Mouse (Mus musculus) kidney, embryonic 16.5 days (tissue): Measurements from ENCODE around the gene Canx. TPM values are rescaled to one million over a fixed set of nuclear protein-coding genes. Genes with fewer than 3 reads are reported as not detected.
A peak's percentile ranks its signal among the peaks of the same experiment; 100 is the strongest.

ENCODE experiments used
- ATAC-seq: fragments of 200-750 bp; cut with Nextera tagmentation; 2 replicates; pipeline ENCODE4 v1.8.0; 2017; ENCODE audit warnings: moderate TSS enrichment; ENCODE audit not compliant: low FRiP score, low TSS enrichment
- H3K27ac ChIP-seq: fragments of 300-500 bp; sonication (generic); 2 replicates; pipeline ENCODE4 v1.5.1; 2014; ENCODE audit warnings: low read length
- H3K27me3 ChIP-seq: fragments of 300-500 bp; sonication (generic); 2 replicates; pipeline ENCODE4 v1.6.1; 2014; ENCODE audit warnings: low read length, control low read depth, mixed read lengths; ENCODE audit not compliant: insufficient read depth
- H3K36me3 ChIP-seq: fragments of 300-500 bp; sonication (generic); 2 replicates; pipeline ENCODE4 v1.6.1; 2014; ENCODE audit warnings: low read length, control low read depth, mixed read lengths; ENCODE audit not compliant: insufficient read depth
- H3K4me1 ChIP-seq: fragments of 300-500 bp; sonication (generic); 2 replicates; pipeline ENCODE4 v1.6.1; 2014; ENCODE audit warnings: low read length, control low read depth, mixed read lengths; ENCODE audit not compliant: insufficient read depth
- H3K4me2 ChIP-seq: fragments of 300-500 bp; sonication (generic); replicated peaks from 2 replicates; pipeline ENCODE4 v1.6.1; 2014; ENCODE audit warnings: low read depth, low read length
- H3K4me3 ChIP-seq: fragments of 300-500 bp; sonication (generic); 2 replicates; pipeline ENCODE4 v1.5.1; 2014; ENCODE audit warnings: mild to moderate bottlenecking, low read length
- H3K9ac ChIP-seq: fragments of 300-500 bp; sonication (generic); replicated peaks from 2 replicates; pipeline ENCODE4 v1.6.1; 2014; ENCODE audit warnings: low read length
- H3K9me3 ChIP-seq: fragments of 300-500 bp; sonication (generic); 2 replicates; pipeline ENCODE4 v1.6.1; 2016; ENCODE audit warnings: low read length, control low read depth
- WGBS: fragments of 180-500 bp; shearing (Covaris S2); extraction: QIAGEN DNeasy Blood & Tissue Kit; methylation state at CpG from one replicate; pipeline ENCODE4 v1.1.7; 2014; 5-methylcytosine and 5-hydroxymethylcytosine counted together
- polyA plus RNA-seq: library from polyadenylated mRNA; unstranded; fragments of >200 nt; fragmentation: Nextera tagmentation; extraction: Ambion mirVana; gene quantifications from 2 replicates; pipeline ENCODE4 v1.2.1, GENCODE M21; 2015

Gene Canx
- polyA plus RNA-seq, 1 experiment from 2014 or later: 397 TPM

GRCm38 (mm10) chr11:50266997-50267396, 58.5 kb downstream of the Canx start:
- H3K36me3 ChIP-seq: peaks cover 44% of the 10 kb centered on the region

GRCm38 (mm10) chr11:50265931-50266330, 59.5 kb downstream of the Canx start:
- H3K4me2 ChIP-seq: no peak overlapping the region
- H3K27ac ChIP-seq: no peak overlapping the region
- H3K4me3 ChIP-seq: no peak overlapping the region
- no peaks in the 10 kb centered on the region for H3K9me3 ChIP-seq
- no peaks in the 10 kb centered on the region for H3K4me1 ChIP-seq
- peaks cover 53% of the 10 kb centered on the region for H3K36me3 ChIP-seq
- ATAC-seq: peak; percentile 39
- whole genome bisulfite sequencing: 79% methylated on average over 8 of the region's 8 CpGs
- H3K27me3 ChIP-seq: no peaks in the 10 kb centered on the region
- H3K9ac ChIP-seq: no peak overlapping the region

More at GRCm38 (mm10) chr11:50266997-50267396, 58.5 kb downstream of the Canx start:
- H3K9me3 ChIP-seq: no peaks in the 10 kb centered on the region
- no peaks in the 10 kb centered on the region for H3K27me3 ChIP-seq
- no peak overlapping the region for H3K4me2 ChIP-seq
- no peak overlapping the region for H3K27ac ChIP-seq
- no peak overlapping the region for H3K4me3 ChIP-seq
- 92% methylated on average over 3 of the region's 3 CpGs for WGBS
- no peaks in the 10 kb centered on the region for H3K4me1 ChIP-seq
- H3K9ac ChIP-seq: no peak overlapping the region
- no peak for ATAC-seq

- H3K9ac ChIP-seq: no peak overlapping the region
- H3K4me2 ChIP-seq: no peak overlapping the region
- H3K9me3 ChIP-seq: no peaks in the 10 kb centered on the region
- no peak for ATAC-seq
- H3K27ac ChIP-seq: no peak overlapping the region
- H3K36me3 ChIP-seq: peaks cover 80% of the 10 kb centered on the region
- 88% methylated on average over 3 of the region's 3 CpGs for WGBS
- H3K4me1 ChIP-seq: no peaks in the 10 kb centered on the region
- no peak overlapping the region for H3K4me3 ChIP-seq
- no peaks in the 10 kb centered on the region for H3K27me3 ChIP-seq
Observed at GRCm38 (mm10) chr11:50263198-50263597, 62.3 kb downstream of the Canx start.

GRCm38 (mm10) chr11:50262020-50262419, 63.5 kb downstream of the Canx start:
- Histone ChIP-seq H3K4me3 (no peak overlapping the region), H3K4me2 (no peak overlapping the region), H3K36me3 (peaks cover 90% of the 10 kb centered on the region), H3K27me3 (no peaks in the 10 kb centered on the region), H3K27ac (no peak overlapping the region), H3K9me3 (no peaks in the 10 kb centered on the region), H3K9ac (no peak overlapping the region), H3K4me1 (no peaks in the 10 kb centered on the region)
- 85% methylated on average over 4 of the region's 4 CpGs for WGBS
- no peak for ATAC-seq

GRCm38 (mm10) chr11:50258310-50258709, 67.2 kb downstream of the Canx start:
- no peak overlapping the region for H3K4me2 ChIP-seq
- no peak overlapping the region for H3K9ac ChIP-seq
- no peak overlapping the region for H3K27ac ChIP-seq
- H3K27me3 ChIP-seq: no peaks in the 10 kb centered on the region
- peaks cover 66% of the 10 kb centered on the region for H3K36me3 ChIP-seq
- H3K4me1 ChIP-seq: 0 out of 2 replicates have a peak, but pooled peaks cover 2% of the 10 kb centered on the region
- H3K9me3 ChIP-seq: no peaks in the 10 kb centered on the region
- ATAC-seq: no peak
- 84% methylated on average over 7 of the region's 7 CpGs for WGBS
- no peak overlapping the region for H3K4me3 ChIP-seq

- 83% methylated on average over 7 of the region's 7 CpGs for WGBS
- no peaks in the 10 kb centered on the region for H3K27me3 ChIP-seq
- ATAC-seq: no peak
- H3K4me1 ChIP-seq: peaks cover 18% of the 10 kb centered on the region
- no peak overlapping the region for H3K4me3 ChIP-seq
- H3K9ac ChIP-seq: no peak overlapping the region
- no peak overlapping the region for H3K4me2 ChIP-seq
- H3K9me3 ChIP-seq: no peaks in the 10 kb centered on the region
- H3K36me3 ChIP-seq: peaks cover 51% of the 10 kb centered on the region
- H3K27ac ChIP-seq: no peak overlapping the region
Observed at GRCm38 (mm10) chr11:50256615-50257014, 68.9 kb downstream of the Canx start.

GRCm38 (mm10) chr11:50254010-50254580, 71.4 kb downstream of the Canx start:
- H3K9ac ChIP-seq: no peak overlapping the region
- H3K36me3 ChIP-seq: peaks cover 28% of the 10 kb centered on the region
- no peak overlapping the region for H3K4me2 ChIP-seq
- peaks cover 19% of the 10 kb centered on the region for H3K4me1 ChIP-seq
- WGBS: 60% methylated on average over 12 of the region's 12 CpGs
- no peaks in the 10 kb centered on the region for H3K9me3 ChIP-seq
- no peak overlapping the region for H3K4me3 ChIP-seq
- no peak overlapping the region for H3K27ac ChIP-seq
- no peak for ATAC-seq
- H3K27me3 ChIP-seq: no peaks in the 10 kb centered on the region

GRCm38 (mm10) chr11:50253393-50253792, 72.1 kb downstream of the Canx start:
- no peak for ATAC-seq
- Histone ChIP-seq H3K36me3 (peaks cover 21% of the 10 kb centered on the region), H3K9ac (no peak overlapping the region), H3K27ac (peak overlapping the region; percentile 83), H3K27me3 (no peaks in the 10 kb centered on the region), H3K4me2 (no peak overlapping the region), H3K4me3 (no peak overlapping the region), H3K4me1 (peaks cover 22% of the 10 kb centered on the region), H3K9me3 (no peaks in the 10 kb centered on the region)
- WGBS: 21% methylated on average over 1 of the region's 1 CpGs

- Histone ChIP-seq H3K9ac (peak overlapping the region; percentile 3; the same call in 1 of the 2 replicates), H3K36me3 (peaks cover 15% of the 10 kb centered on the region), H3K27ac (peak overlapping the region; percentile 83), H3K9me3 (no peaks in the 10 kb centered on the region), H3K4me3 (no peak overlapping the region), H3K4me1 (peaks cover 22% of the 10 kb centered on the region), H3K27me3 (no peaks in the 10 kb centered on the region), H3K4me2 (no peak overlapping the region)
- peak; percentile 66 for ATAC-seq
- WGBS: 37% methylated on average over 11 of the region's 11 CpGs
Observed at GRCm38 (mm10) chr11:50252684-50253265, 72.7 kb downstream of the Canx start.

GRCm38 (mm10) chr11:50252166-50252565, 73.3 kb downstream of the Canx start:
- H3K9me3 ChIP-seq: no peaks in the 10 kb centered on the region
- WGBS: 40% methylated on average over 3 of the region's 3 CpGs
- no peak overlapping the region for H3K4me2 ChIP-seq
- H3K4me3 ChIP-seq: no peak overlapping the region
- no peaks in the 10 kb centered on the region for H3K27me3 ChIP-seq
- H3K4me1 ChIP-seq: peaks cover 22% of the 10 kb centered on the region
- ATAC-seq: peak; percentile 69
- peak overlapping the region; percentile 3; the same call in 1 of the 2 replicates for H3K9ac ChIP-seq
- H3K27ac ChIP-seq: peak overlapping the region; percentile 83
- H3K36me3 ChIP-seq: peaks cover 10% of the 10 kb centered on the region
